Mouse (Mus musculus) lung, adult 2 months (tissue): Measurements from ENCODE around the gene Gal3st2c.
"Not testable (repeated sequence)": the region's sequence is repeated elsewhere in the genome, so short reads cannot be mapped to it uniquely, and the experiment has no call there.

Experiments used
- CTCF ChIP-seq: fragments of 200-500 bp; IDR thresholded peaks from 2 replicates; pipeline ENCODE4 v1.5.1; 2011; ENCODE audit warnings: mild to moderate bottlenecking, low read length, control low read depth; ENCODE audit not compliant: insufficient read depth
- POLR2A ChIP-seq: fragments of 200-500 bp; IDR thresholded peaks from 2 replicates; pipeline ENCODE4 v1.6.1; 2011; ENCODE audit warnings: low read depth, mild to moderate bottlenecking, control low read depth, low read length, borderline replicate concordance; ENCODE audit errors: extremely low read depth

DNA sequence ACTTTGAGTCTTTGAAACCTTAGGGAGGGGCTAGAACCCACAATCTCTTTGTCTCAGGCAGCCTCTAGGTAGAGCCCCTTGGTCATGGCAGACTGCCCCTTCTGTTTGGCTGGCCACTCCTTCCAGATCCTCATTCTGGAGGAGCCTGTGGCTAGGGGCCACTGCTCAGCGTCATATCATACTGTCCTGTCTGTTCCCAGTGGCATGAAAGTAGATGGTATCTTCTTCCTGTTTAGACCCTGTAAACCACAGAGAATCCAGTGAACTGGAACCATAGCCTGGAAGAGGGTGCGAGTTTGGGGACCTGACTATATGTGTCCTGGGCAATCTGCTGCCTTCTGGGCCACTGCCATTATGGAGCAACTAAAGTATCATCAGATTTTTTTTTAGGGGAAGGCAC is 759 bp downstream of the Gal3st2c start:
- TF ChIP-seq CTCF, POLR2A: not testable (repeated sequence)
